Mouse (Mus musculus) Patski (cell line): ENCODE data around the gene Upk3bl. TPM values are rescaled to one million over a fixed set of nuclear protein-coding genes. Genes with fewer than 3 reads are reported as not detected.
"Not testable (repeated sequence)": the region's sequence is repeated elsewhere in the genome, so short reads cannot be mapped to it uniquely, and the experiment has no call there.

ENCODE experiments used
- ATAC-seq: fragments of 100-300 bp; one replicate; pipeline ENCODE4 v1.8.0; 2021
- CTCF ChIA-PET: fragments of 350-600 bp; sonication (Branson Sonifier 250); formaldehyde crosslinking; loops from one replicate; lab custom pipeline; 2022; ENCODE audit warnings: inconsistent platforms; lab: Charles Lee
- POLR2A ChIA-PET: fragments of 350-600 bp; sonication (Branson Sonifier 250); formaldehyde crosslinking; loops from one replicate; lab custom pipeline; 2022; ENCODE audit warnings: antibody characterized with exemption, inconsistent platforms; lab: Charles Lee
- DNase-seq: peaks from one replicate; pipeline ENCODE4 v3.0.0-alpha.2; 2011; ENCODE audit warnings: low read depth, low spot score
- H3K27me3 ChIP-seq: fragments of 371-371 bp; one replicate; pipeline ENCODE4 v1.5.1; 2021
- CTCF ChIP-seq: fragments of 100-300 bp; IDR thresholded peaks from one replicate; pipeline ENCODE4 v1.5.1; 2021
- in situ Hi-C: fragments of 300-500 bp; cut with MboI; formaldehyde crosslinking; loops from 3 replicates; pipeline ENCODE4 v1.11.1; 2018; ENCODE audit warnings: low pct_unique_long_range_greater_than_20kb, mixed read lengths
- polyA plus RNA-seq: library from polyadenylated mRNA; unstranded; gene quantifications from one replicate; pipeline ENCODE4 v1.2.3, GENCODE M21; 2021

Gene Upk3bl
- polyA plus RNA-seq, 1 experiment from 2014 or later: 5.7 TPM

DNA sequence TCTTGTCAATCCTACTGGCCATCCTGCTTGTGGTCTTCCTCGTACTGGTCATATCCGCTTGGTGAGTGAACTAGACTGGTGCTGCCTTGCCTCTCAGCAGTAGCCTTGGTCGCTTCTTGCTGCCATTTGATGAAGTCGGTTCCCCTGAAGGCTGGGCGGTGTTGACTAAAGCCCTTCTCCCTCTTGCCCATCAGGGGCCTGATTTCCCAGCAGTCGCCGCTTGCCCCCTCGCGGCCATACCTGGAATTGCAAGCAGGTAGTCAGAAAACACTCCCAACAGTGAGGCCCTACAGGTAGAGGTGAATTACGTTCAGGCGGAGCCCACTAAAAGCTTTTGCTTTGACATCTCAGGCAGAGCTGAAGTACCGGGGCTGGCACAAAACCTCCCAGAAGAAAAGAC lies 7.3 kb downstream of the Upk3bl start:
- ChIA-PET POLR2A (no interaction called here), CTCF (interaction anchor here (0.6 to 3.5 kb wide), 16 partner anchors 11 to 184 kb away, joined by 3 to 46 read pairs (median 3); no protein-coding TSS in a partner anchor)
- ATAC-seq (peak; percentile 36), DNase-seq (no peak)
- in situ Hi-C loops: no loop called here
- no peaks in the 10 kb centered on the region for H3K27me3 ChIP-seq
- TF ChIP-seq CTCF: peak; percentile 99

DNA sequence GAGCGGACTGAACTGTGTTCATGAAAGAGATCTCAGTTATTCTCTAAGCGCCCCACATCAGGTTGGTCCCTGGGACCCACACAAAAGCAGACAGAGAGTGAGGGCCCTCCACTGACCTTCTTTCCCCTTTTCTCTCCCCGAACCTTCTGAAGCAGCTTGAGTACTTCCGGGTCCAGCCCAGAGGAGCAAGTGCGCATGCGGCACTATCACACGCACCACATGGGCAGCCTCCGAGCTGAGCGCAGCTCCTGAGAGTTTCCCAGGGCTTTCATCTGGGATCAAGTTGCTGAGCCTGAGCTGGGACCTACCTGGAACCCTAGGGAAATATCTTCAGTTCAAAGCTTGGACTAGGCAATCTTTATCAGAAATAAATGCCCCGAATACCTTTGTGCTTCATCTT lies 9.6 kb downstream of the Upk3bl start:
- no peak for TF ChIP-seq CTCF
- ChIA-PET POLR2A (no interaction called here), CTCF (interaction anchor here (1.2 to 1.7 kb wide), 2 partner anchors 19 to 78 kb away, joined by 3 read pairs; no protein-coding TSS in a partner anchor)
- no peak for ATAC-seq
- in situ Hi-C loops: no loop called here
- no peak for DNase-seq
- no peaks in the 10 kb centered on the region for H3K27me3 ChIP-seq

DNA sequence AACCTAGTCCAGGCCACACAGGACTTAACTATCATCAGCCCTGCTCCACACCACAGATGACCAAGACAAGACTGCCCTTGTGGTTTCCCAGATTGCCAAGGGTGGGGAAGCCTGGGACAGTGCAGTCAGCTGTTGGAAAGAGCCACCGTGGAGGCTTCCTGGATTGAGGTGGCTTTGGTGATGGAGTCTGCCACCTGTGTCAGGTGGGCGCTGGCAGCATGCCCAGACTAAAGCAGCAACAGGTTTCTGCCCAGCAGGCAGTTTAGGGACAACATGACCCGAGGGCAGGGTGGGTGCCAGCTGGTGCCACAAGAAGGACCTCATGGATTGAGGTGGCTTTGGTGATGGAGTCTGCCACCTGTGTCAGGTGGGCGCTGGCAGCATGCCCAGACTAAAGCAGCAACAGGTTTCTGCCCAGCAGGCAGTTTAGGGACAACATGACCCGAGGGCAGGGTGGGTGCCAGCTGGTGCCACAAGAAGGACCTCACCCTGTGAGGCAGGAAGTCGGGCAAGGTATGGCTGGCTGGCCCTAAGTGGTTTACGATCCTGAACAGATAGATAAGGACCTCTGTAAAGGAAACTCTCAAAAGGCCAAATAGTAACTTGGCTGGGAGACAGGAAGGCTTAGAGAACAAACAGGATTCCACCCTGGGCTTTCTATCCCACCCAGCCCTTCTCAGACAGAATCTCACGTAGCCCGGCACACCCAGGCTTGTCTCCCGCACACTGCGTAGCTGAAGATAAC lies 12.3 kb downstream of the Upk3bl start:
- in situ Hi-C loops, ATAC-seq, DNase-seq, POLR2A ChIA-PET, H3K27me3 ChIP-seq: not testable (repeated sequence)
- CTCF ChIA-PET: interaction anchor here (1.2 to 3.0 kb wide), 2 partner anchors 20 to 79 kb away, joined by 3 to 9 read pairs; no protein-coding TSS in a partner anchor

DNA sequence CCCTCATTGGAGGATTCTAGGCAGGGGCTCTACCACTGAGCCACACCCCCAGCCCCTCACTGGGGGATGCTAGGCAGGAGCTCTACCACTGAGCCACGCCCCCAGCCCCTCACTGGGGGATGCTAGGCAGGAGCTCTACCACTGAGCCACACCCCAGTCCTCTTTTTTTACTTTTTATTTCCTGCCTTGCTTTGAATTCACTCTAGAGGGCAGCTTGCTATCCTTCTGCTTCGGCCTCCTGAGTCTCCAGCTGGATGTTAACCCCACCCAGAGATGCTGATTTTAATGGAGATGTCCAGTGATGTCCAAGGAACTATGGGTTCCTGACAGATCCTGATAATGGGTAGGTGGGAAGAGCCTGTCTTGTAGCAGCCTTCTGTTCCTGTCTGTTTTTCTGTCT lies 15.1 kb downstream of the Upk3bl start:
- ChIA-PET CTCF (no interaction called here), POLR2A (interaction anchor here (0.8 kb wide), 1 partner anchor 26 kb away, joined by 4 read pairs; no protein-coding TSS in a partner anchor)
- no peak for TF ChIP-seq CTCF
- ATAC-seq (no peak), DNase-seq (no peak)
- in situ Hi-C loops: no loop called here
- H3K27me3 ChIP-seq: no peaks in the 10 kb centered on the region

DNA sequence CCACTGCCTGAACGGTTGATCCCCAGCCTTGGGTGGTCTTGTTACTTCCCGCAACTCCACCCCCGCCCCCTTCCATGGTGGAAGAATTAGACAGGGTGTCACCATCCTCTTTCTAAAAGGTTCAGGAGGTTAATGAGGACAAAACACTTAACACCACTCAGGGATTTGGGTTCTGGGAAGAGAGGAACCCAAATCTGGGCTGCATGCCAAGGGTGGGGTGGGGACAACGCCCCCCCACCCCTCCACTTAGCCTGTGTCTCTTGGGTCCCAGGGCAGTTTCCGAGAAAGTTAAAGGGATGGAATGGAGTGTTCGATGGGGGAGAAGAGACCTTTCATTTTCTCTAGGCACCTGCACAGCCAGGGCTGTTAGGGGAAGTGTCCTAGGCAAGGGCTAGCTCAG lies 18.8 kb downstream of the Upk3bl start:
- CTCF ChIA-PET: no interaction called here
- in situ Hi-C loops: no loop called here

DNA sequence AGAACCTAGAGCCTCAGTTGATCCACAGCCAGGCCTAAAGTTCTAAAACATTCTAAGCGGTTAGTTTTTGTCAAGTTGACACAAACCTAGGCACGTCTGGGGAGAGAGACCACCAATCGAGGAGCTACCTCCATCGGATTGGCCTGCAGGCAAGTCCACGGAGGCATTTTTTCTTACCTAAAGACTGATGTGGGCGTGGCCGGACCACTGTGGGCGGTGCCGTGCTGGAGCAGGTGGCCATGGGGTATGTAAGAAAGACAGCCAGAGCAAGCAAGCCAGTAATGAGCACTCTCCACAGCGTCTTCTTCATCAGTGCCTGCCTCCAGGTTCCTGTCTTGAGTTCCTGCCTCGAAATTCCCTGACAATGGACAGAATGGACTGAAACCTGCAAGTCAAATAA lies 19.2 kb downstream of the Upk3bl start:
- in situ Hi-C loops: no loop called here
- H3K27me3 ChIP-seq: no peaks in the 10 kb centered on the region
- POLR2A ChIA-PET: no interaction called here
- no peak for ATAC-seq
- DNase-seq: no peak
- no peak for TF ChIP-seq CTCF
- CTCF ChIA-PET: no interaction called here

More for the DNA sequence above, 18.8 kb downstream of the Upk3bl start:
- no peaks in the 10 kb centered on the region for H3K27me3 ChIP-seq
- POLR2A ChIA-PET: no interaction called here
- TF ChIP-seq CTCF: no peak
- DNase-seq (no peak), ATAC-seq (no peak)

DNA sequence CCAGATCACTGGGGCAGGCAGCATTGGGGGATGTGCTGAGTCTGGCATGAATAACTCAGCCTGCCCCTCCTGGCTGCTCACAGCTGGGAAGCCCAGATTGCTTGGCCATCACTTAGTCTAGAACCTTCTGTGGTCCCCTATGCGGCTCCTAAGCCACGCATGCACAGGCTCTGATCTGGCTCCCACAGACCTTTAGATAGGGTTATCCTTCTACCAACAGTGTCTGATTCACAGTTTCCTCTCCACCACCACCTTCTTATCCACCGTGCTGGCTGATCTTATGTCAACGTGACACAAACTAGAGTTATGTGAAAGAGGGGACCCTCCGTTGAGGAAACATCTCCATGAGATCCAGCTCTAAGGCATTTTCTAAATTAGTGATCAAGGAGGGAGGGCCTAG lies 20.8 kb downstream of the Upk3bl start:
- H3K27me3 ChIP-seq: no peaks in the 10 kb centered on the region
- CTCF ChIA-PET: no interaction called here
- ATAC-seq (no peak), DNase-seq (no peak)
- in situ Hi-C loops: no loop called here
- POLR2A ChIA-PET: no interaction called here
- TF ChIP-seq CTCF: no peak

DNA sequence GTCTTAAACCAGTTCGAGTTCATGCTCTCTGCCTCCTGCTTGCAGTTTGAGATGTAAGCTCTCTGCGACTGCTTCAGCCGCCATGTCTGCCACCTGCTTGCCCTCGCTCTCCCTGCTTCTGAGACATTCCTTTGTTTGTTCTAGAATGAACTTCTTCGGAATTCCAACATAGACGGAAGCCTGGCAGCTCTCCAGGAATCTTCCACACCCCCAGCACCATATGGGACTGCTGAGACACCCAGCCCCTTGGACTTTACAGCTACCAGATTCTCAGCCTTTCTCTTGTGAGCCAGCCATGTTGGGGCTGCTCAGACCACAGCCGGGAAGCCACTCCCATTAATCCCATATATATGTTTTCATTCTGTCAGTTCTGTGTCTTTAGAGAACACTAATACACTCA lies 22.0 kb downstream of the Upk3bl start:
- in situ Hi-C loops: no loop called here
- ChIA-PET CTCF (interaction anchor here (0.6 to 1.6 kb wide), 2 partner anchors 31 to 43 kb away, joined by 3 read pairs; no protein-coding TSS in a partner anchor), POLR2A (no interaction called here)
- no peaks in the 10 kb centered on the region for H3K27me3 ChIP-seq
- TF ChIP-seq CTCF: no peak
- no peak for DNase-seq
- no peak for ATAC-seq

DNA sequence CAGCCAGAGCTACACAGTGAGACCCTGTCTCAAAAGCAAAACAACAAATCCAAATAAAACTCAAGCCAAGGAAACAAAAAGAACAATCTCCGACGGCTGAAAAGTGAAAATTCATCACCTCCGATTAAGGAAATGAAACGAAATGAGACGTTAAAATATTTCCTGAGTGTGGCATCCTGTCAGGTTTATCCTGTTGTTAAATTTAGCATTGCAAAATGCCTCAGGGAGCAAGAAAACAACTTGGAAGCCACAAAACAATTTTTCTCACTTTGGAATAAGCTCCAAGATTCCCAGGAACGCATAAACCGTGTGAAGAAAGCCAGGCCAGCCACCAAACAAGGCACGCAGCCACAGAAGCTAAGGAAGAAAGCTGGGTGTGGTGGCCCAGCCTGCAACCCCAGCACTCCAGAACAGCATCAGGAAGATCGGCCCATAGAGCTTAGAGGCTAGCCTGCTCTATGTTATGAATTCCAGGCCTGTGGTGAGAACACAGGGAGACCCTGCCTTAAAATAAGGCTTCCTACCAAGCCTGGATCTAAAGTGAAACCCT lies 22.8 kb downstream of the Upk3bl start:
- H3K27me3 ChIP-seq: no peaks in the 10 kb centered on the region
- ChIA-PET POLR2A (no interaction called here), CTCF (interaction anchor here (1.2 to 1.6 kb wide), 3 partner anchors 32 to 95 kb away, joined by 3 read pairs; no protein-coding TSS in a partner anchor)
- in situ Hi-C loops: no loop called here
- TF ChIP-seq CTCF: no peak
- ATAC-seq (no peak), DNase-seq (no peak)

DNA sequence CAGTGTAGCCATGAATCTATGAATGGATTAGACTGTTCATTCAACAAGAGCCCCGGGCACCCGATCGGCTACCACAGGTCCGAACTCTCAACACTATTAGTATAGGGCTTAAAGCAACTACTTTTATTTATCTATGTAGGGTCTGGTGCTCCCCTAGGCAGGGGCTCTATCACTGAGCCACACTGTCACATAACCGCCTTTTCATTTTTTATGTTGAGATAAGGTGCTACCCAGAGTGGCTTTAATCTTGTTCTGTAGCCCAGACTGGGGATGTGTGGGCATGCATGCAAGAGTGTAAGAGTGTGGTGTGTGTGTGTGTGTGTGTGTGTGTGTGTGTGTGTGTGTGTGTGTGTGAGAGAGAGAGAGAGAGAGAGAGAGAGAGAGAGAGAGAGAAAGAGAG lies 23.8 kb downstream of the Upk3bl start:
- in situ Hi-C loops: no loop called here
- ATAC-seq: no peak
- no peak for DNase-seq
- ChIA-PET POLR2A (no interaction called here), CTCF (interaction anchor here (1.5 kb wide), 1 partner anchor 50 kb away, joined by 3 read pairs; no protein-coding TSS in a partner anchor)
- TF ChIP-seq CTCF: no peak
- no peaks in the 10 kb centered on the region for H3K27me3 ChIP-seq

DNA sequence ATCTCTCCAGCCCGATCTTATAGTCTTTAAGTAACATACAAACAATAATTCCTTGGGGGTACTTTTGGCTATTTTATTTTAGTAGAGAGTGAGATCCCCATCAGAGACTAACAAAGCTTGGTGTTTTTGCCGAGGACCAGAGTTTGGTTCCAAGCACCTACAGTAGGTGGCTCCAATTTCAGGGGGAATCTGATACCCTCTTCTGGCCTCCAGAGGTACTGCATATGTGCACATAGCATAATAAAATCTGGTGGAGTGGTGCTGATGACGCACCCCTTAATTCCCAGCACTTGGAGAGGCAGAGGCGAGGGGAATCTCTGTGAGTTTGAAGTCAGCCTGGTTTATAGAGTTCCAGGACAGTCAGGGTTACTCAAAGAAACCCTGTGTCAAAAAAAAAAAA lies 28.1 kb downstream of the Upk3bl start:
- TF ChIP-seq CTCF: no peak
- H3K27me3 ChIP-seq: no peaks in the 10 kb centered on the region
- ChIA-PET CTCF (interaction anchor here (1.4 kb wide), 1 partner anchor 20 kb away, joined by 3 read pairs; no protein-coding TSS in a partner anchor), POLR2A (no interaction called here)
- in situ Hi-C loops: no loop called here
- DNase-seq (no peak), ATAC-seq (no peak)
